ENCODE assay signal across 9 mouse cellular contexts in the genomic region with DNA sequence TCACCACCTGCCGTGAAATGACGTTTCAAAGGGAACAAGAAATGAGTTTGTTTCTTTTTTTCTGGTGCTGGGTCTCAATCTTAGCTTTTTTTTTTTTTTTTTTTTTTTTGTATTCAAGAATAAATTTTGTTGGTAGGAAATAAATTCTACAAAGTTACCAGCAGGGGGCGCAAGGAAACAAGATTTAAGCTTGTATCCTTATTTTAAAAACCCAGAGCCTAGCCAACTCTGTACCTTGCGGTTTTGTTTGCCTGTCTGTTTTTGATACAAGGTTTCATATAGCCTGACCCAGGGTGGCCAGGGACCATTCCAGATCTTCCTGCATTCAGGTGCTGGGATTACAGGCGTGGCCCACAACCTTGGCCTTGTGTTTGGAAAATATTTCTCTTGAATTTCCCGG. TPM values are rescaled to one million over a fixed set of nuclear protein-coding genes. Genes with fewer than 3 reads are reported as not detected.
DNase-seq lines count a peak whose midpoint lies in the region; ATAC-seq lines count a peak whose summit lies in the region.
"Had no signal": no experiment of that assay in that cellular context is flagged by ENCODE, and none has a peak within 500 bp of the region (broad histone marks: within the 10 kb centered on the region; RNA-seq: fewer than 3 reads in every experiment).

No protein-coding gene starts in this region.

- ATAC-seq in megakaryocyte-erythroid progenitor cell, adult 5-6 weeks (replicated peaks; ENCODE audit: low FRiP score, low TSS enrichment, poor library complexity, severe bottlenecking): 0 out of 2 replicates have a peak, but pooled peaks have one; percentile 21

- peak; percentile 73 for DNase-seq in gastrocnemius, adult 18-20 months (ENCODE audit: low spot score)
- DNase-seq in gastrocnemius, postnatal 36 days: no peak
- DNase-seq in urinary bladder, postnatal 14 days (ENCODE audit: low spot score): peak; percentile 69
- DNase-seq in urinary bladder, postnatal 10 days (ENCODE audit: low spot score): no peak
- DNase-seq in cerebellum, postnatal 14 days: peak; percentile 88
- DNase-seq in kidney, postnatal 36 days: peak; percentile 71 to 83
- DNase-seq in testis, postnatal 10 days (ENCODE audit: low spot score): peak; percentile 79

- intact Hi-C loops in gastrocnemius, postnatal 36 days (cut with DNase I): no loop called here

RNA-seq across cellular contexts. Expression of a gene that starts 4.0 kb away (rescaled TPM):
- total RNA-seq in gastrocnemius, adult 18-20 months (2021): 10 to 100 TPM; 16.8 to 19.6 TPM
- total RNA-seq in gastrocnemius, postnatal 36 days (2021): 10 to 100 TPM; 18.9 to 19.0 TPM
- total RNA-seq in megakaryocyte-erythroid progenitor cell, adult 5-6 weeks (2014; fragmentation: Nextera tagmentation): 22.0 and 24.8 TPM in 2 replicates
- 4.0 and 12.6 TPM in 2 replicates for total RNA-seq in megakaryocyte-erythroid progenitor cell, adult 5-6 weeks (2017)

RNA-seq across cellular contexts. Expression of a gene that starts 17.4 kb away (rescaled TPM):
- total RNA-seq in gastrocnemius, adult 18-20 months (2021): not detected
- not detected for total RNA-seq in gastrocnemius, postnatal 36 days (2021)
- total RNA-seq in megakaryocyte-erythroid progenitor cell, adult 5-6 weeks (2014; fragmentation: Nextera tagmentation): not detected in 2 replicates
- not detected in 2 replicates for total RNA-seq in megakaryocyte-erythroid progenitor cell, adult 5-6 weeks (2017)
- total RNA-seq: layer of hippocampus, postnatal 36 days had no signal

RNA-seq across cellular contexts. Expression of a gene that starts 49.3 kb away (rescaled TPM):
- 10 to 100 TPM; 31.9 to 33.4 TPM for total RNA-seq in gastrocnemius, adult 18-20 months (2021)
- total RNA-seq in gastrocnemius, postnatal 36 days (2021): 10 to 100 TPM; 35.9 to 39.1 TPM
- 6.0 and 7.7 TPM in 2 replicates for total RNA-seq in megakaryocyte-erythroid progenitor cell, adult 5-6 weeks (2014; fragmentation: Nextera tagmentation)
- total RNA-seq in megakaryocyte-erythroid progenitor cell, adult 5-6 weeks (2017): 3.9 and 4.9 TPM in 2 replicates

Comparison
In these comparisons a context has a peak if more than half of its experiments do, and no peak if none do; other contexts are left out.
1. DNase-seq: peak in gastrocnemius, adult 18-20 months (single experiment), urinary bladder, postnatal 14 days (single experiment), cerebellum, postnatal 14 days (2 of 2), kidney, postnatal 36 days (2 of 2) and testis, postnatal 10 days (single experiment); none in gastrocnemius, postnatal 36 days (0 of 2) and urinary bladder, postnatal 10 days (single experiment).